Mouse (Mus musculus) 3134 (cell line): ENCODE results near the gene Olfr829.
"Not testable (repeated sequence)": the region's sequence is repeated elsewhere in the genome, so short reads cannot be mapped to it uniquely, and the experiment has no call there.

ENCODE experiments used
- DNase-seq: peaks from one replicate; pipeline ENCODE4 v3.0.0-alpha.2; 2011; ENCODE audit warnings: low spot score; ENCODE audit not compliant: insufficient read length; ENCODE audit errors: extremely low read depth

Gene Olfr829

DNA sequence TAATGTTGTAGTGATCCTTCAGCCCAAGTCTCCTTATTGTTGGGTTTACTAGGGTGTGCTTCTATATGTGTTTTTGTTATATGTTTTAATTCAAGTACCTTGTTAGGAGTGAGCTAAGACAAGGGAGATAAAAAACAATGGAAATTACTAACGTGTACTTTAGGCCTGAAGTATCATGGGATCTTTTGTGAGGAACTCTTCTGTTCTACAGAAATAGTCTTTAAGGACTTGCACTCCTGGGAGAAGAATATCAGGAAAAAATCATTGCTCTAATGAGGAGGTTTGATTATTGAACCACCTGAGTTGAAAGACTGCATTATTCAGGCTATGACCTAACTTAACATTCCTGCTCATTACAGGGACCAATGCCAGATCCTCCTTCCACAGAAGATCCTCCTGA lies at the start of gene Olfr829:
Gene Olfr829 (plus strand): TSS at position 301 of the 400 bp plus-strand sequence.
- DNase-seq: no peak

DNA sequence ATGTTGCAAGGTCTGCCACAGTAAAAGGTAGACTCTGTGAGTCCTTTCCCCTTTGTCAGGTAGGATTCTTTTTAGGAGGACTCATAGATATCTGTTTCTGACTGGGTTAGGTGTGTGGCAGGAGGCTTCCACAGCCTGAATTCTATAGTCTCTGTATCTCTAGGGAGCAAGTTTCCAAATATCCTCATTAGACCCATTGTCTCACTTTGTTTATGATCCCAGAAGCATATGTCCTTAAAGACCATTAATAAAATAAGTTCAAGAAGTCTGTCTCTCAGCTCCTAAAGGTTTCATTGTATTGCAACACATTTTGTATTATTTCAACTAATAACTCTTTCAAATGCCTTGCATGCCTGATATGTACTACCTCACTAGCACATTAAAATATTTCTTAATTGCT lies 35.3 kb upstream of the Olfr829 start, which contains the start of gene Olfr828:
Gene Olfr828 (minus strand): TSS at position 101 of the 400 bp plus-strand sequence.
- no peak for DNase-seq

DNA sequence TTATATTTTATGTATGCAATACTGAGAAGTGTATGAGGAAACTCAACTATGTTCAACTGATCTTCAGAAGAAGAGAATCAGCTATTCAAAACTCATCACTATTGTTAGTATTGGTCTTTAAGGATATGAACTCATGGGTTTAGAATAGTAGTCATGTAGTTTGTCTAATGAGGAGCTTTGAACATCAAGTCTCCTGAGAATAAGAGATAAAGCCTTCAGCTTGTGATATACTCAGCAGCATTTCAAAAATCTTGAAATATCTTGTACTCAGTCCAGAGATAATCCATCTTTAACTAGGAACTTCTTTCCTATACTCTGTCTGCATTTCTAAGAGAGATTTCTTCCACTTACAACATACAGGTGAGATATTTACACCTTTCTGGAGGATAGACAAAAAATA lies 19.7 kb downstream of the Olfr829 start, which contains the start of gene Olfr830:
Gene Olfr830 (plus strand): TSS at position 301 of the 400 bp plus-strand sequence.
- no peak for DNase-seq

DNA sequence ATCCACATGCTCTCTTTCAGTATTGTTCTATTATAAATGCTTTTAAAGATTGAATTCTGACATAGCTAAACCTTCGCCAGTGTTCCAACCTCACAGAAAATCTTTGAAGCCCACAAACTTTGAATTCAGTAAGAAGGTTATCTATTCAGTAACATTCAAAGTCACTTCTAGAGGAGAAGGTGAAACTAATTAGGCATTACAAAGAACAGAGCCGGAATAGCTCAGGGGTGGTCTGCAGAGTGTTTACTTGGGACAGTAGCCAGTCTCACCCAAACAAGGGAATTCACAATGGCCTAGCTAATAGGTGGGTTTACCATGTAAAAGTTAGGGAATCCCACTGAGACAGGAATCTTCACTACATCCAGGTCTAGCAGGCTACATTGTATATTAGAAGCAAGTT lies 53.0 kb downstream of the Olfr829 start:
- DNase-seq: not testable (repeated sequence)
